Mouse (Mus musculus) liver, embryonic 16.5 days (tissue): ENCODE measurements around the gene Trio. TPM values are rescaled to one million over a fixed set of nuclear protein-coding genes. Genes with fewer than 3 reads are reported as not detected.

Experiments
- ATAC-seq: fragments of 200-750 bp; cut with Nextera tagmentation; 2 replicates; pipeline ENCODE4 v1.8.0; 2017; ENCODE audit warnings: low read depth, mild to moderate bottlenecking, moderate number of reproducible peaks, moderate library complexity
- H3K27ac ChIP-seq: fragments of 300-500 bp; sonication (generic); 2 replicates; pipeline ENCODE4 v1.5.1; 2014; ENCODE audit warnings: mild to moderate bottlenecking, low read length
- H3K27me3 ChIP-seq: fragments of 300-500 bp; sonication (generic); 2 replicates; pipeline ENCODE4 v1.6.1; 2014; ENCODE audit warnings: low read depth, low read length, mixed read lengths; ENCODE audit not compliant: control insufficient read depth, insufficient read depth
- H3K36me3 ChIP-seq: fragments of 300-500 bp; sonication (generic); 2 replicates; pipeline ENCODE4 v1.6.1; 2014; ENCODE audit warnings: mild to moderate bottlenecking; ENCODE audit not compliant: control insufficient read depth, insufficient read depth
- H3K4me1 ChIP-seq: fragments of 300-500 bp; sonication (generic); 2 replicates; pipeline ENCODE4 v1.6.1; 2014; ENCODE audit warnings: low read depth, low read length, mixed read lengths; ENCODE audit not compliant: control insufficient read depth
- H3K4me2 ChIP-seq: fragments of 300-500 bp; sonication (generic); 2 replicates; pipeline ENCODE4 v1.6.1; 2014; ENCODE audit warnings: low read depth, low read length, mixed read lengths
- H3K4me3 ChIP-seq: fragments of 300-500 bp; sonication (generic); 2 replicates; pipeline ENCODE4 v1.5.1; 2014; ENCODE audit warnings: low read depth, mild to moderate bottlenecking, low read length
- H3K9ac ChIP-seq: fragments of 300-500 bp; sonication (generic); 2 replicates; pipeline ENCODE4 v1.6.1; 2014; ENCODE audit warnings: low read depth, low read length
- H3K9me3 ChIP-seq: fragments of 300-500 bp; sonication (generic); replicated peaks from 2 replicates; pipeline ENCODE4 v1.6.1; 2016; ENCODE audit warnings: low read length; ENCODE audit not compliant: control insufficient read depth
- WGBS: fragments of 180-500 bp; shearing (Covaris S2); extraction: QIAGEN DNeasy Blood & Tissue Kit; methylation state at CpG from one replicate; pipeline ENCODE4 v1.1.7; 2014; ENCODE audit not compliant: insufficient replicate concordance; 5-methylcytosine and 5-hydroxymethylcytosine counted together
- polyA plus RNA-seq: library from polyadenylated mRNA; unstranded; fragments of >200 nt; fragmentation: Nextera tagmentation; extraction: Ambion mirVana; gene quantifications from 2 replicates; pipeline ENCODE4 v1.2.1, GENCODE M21; 2015

Gene Trio
- polyA plus RNA-seq, 1 experiment from 2014 or later: 3.2 TPM

- no peaks in the 10 kb centered on the region for H3K36me3 ChIP-seq
- H3K4me1 ChIP-seq: peaks cover 5% of the 10 kb centered on the region; the same call in 1 of the 2 replicates
- ATAC-seq: no peak
- H3K27me3 ChIP-seq: no peaks in the 10 kb centered on the region
- H3K27ac ChIP-seq: no peak overlapping the region
- no peak overlapping the region for H3K4me3 ChIP-seq
- 41% methylated on average over 3 of the region's 3 CpGs for WGBS
- H3K9ac ChIP-seq: no peak overlapping the region
- no peaks in the 10 kb centered on the region for H3K9me3 ChIP-seq
- no peak overlapping the region for H3K4me2 ChIP-seq
These were observed 104.9 kb downstream of the Trio start for GRCm38 (mm10) chr15:27920751-27921150.

DNA sequence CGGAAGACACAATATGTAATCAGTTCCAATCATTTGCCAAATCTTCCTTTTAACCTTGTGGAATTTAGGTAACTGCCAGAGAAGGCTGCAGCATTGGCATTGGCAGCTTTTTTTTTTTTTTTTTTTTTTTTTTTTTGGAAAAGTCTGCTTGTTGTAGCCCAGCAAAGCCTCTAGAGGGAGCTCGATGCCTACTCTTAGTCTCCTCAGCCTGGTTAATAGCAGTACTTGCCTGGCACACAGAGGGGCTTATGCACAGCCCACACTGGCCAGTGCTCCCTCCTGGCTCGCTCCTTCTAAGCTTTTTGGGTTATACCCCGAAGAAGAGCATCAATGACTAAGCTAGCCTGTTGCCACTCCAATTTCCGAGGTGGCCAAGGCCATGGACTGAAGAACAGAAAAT lies 106.1 kb downstream of the Trio start:
- H3K4me2 ChIP-seq: no peak overlapping the region
- ATAC-seq: no peak
- H3K27ac ChIP-seq: no peak overlapping the region
- H3K36me3 ChIP-seq: no peaks in the 10 kb centered on the region
- 9% methylated on average over 5 of the region's 5 CpGs for WGBS
- H3K4me3 ChIP-seq: no peak overlapping the region
- H3K9me3 ChIP-seq: no peaks in the 10 kb centered on the region
- no peaks in the 10 kb centered on the region for H3K27me3 ChIP-seq
- H3K9ac ChIP-seq: no peak overlapping the region
- H3K4me1 ChIP-seq: peaks cover 5% of the 10 kb centered on the region; the same call in 1 of the 2 replicates

DNA sequence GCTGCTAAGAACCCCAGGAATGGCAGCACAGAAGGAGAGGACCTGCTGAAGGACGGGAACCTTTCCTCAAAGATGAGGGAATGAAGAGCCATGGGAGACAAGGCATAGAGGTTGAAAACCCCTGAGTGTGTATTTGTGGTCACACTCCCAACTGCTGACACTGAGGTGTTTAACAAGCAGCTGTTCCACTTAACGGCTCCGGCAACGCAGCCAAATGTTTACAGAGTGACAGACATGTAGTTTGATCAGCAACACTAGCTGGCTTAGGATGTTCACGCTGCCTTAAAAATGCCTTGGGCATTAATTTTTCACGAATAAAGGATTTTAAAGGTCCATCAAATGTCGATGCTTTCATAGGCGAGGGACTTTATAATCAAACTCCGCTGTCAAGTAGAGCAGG lies 106.8 kb downstream of the Trio start:
- Histone ChIP-seq H3K9me3 (no peaks in the 10 kb centered on the region), H3K36me3 (no peaks in the 10 kb centered on the region), H3K27ac (no peak overlapping the region), H3K4me3 (no peak overlapping the region), H3K9ac (no peak overlapping the region), H3K4me2 (no peak overlapping the region), H3K4me1 (peaks cover 5% of the 10 kb centered on the region; the same call in 1 of the 2 replicates), H3K27me3 (no peaks in the 10 kb centered on the region)
- 76% methylated on average over 9 of the region's 9 CpGs for WGBS
- ATAC-seq: no peak

GRCm38 (mm10) chr15:27916204-27916603 lies 109.4 kb downstream of the Trio start:
- no peaks in the 10 kb centered on the region for H3K9me3 ChIP-seq
- H3K27ac ChIP-seq: no peak overlapping the region
- H3K4me3 ChIP-seq: no peak overlapping the region
- H3K4me1 ChIP-seq: no peaks in the 10 kb centered on the region; the same call in 1 of the 2 replicates
- H3K4me2 ChIP-seq: no peak overlapping the region
- H3K36me3 ChIP-seq: no peaks in the 10 kb centered on the region
- H3K27me3 ChIP-seq: no peaks in the 10 kb centered on the region
- 35% methylated on average over 4 of the region's 4 CpGs for WGBS
- ATAC-seq: no peak
- no peak overlapping the region for H3K9ac ChIP-seq

DNA sequence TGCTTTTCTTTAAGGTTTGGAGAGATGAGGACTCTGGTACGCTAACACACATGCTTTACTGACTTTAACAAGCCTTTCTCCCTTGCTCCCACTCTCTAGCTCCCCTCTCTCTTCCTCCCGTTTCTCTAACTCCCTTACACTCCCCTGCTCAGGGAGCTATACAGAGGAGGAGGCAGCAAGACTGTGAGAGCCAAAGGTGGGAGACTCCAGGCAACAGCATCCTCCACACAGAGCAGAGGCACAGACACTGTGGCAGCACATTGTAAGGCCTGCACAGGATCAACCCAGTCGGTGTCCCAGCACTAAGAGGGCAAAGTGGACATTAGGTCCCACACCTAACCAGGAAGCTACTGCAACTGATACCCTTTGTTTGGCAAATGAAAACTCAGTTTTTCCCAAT lies 112.6 kb downstream of the Trio start:
- H3K27ac ChIP-seq: no peak overlapping the region
- H3K9ac ChIP-seq: no peak overlapping the region
- ATAC-seq: no peak
- H3K9me3 ChIP-seq: no peaks in the 10 kb centered on the region
- H3K4me3 ChIP-seq: no peak overlapping the region
- no peaks in the 10 kb centered on the region for H3K36me3 ChIP-seq
- WGBS: 46% methylated on average over 3 of the region's 3 CpGs
- H3K27me3 ChIP-seq: no peaks in the 10 kb centered on the region
- H3K4me2 ChIP-seq: no peak overlapping the region
- no peaks in the 10 kb centered on the region; the same call in 1 of the 2 replicates for H3K4me1 ChIP-seq

DNA sequence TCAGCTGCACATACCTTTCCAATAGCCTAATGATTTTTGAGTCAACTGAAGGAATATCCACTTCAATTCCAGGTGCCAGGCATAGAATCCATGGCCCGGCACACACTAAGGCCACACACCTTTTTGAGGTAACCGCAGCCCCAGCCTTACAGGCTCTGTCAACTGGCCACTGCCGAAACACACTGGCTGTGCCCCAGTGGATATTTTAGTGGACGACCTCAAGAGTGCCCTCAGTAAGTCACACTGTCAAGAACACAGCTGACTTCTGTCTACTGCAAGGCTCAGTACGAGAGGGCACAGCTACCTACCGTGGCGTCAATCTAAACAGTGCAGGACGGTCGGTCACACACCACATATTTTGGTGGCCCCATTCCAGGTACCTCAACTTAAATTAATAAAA lies 114.5 kb downstream of the Trio start:
- no peak overlapping the region for H3K9ac ChIP-seq
- no peaks in the 10 kb centered on the region for H3K27me3 ChIP-seq
- ATAC-seq: no peak
- WGBS: 72% methylated on average over 9 of the region's 9 CpGs
- no peaks in the 10 kb centered on the region; the same call in 1 of the 2 replicates for H3K4me1 ChIP-seq
- no peak overlapping the region for H3K4me2 ChIP-seq
- no peak overlapping the region for H3K27ac ChIP-seq
- H3K4me3 ChIP-seq: no peak overlapping the region
- H3K9me3 ChIP-seq: no peaks in the 10 kb centered on the region
- no peaks in the 10 kb centered on the region for H3K36me3 ChIP-seq

- Histone ChIP-seq H3K9ac (no peak overlapping the region), H3K27me3 (no peaks in the 10 kb centered on the region), H3K9me3 (no peaks in the 10 kb centered on the region), H3K27ac (no peak overlapping the region; the same call in 1 of the 2 replicates), H3K4me3 (no peak overlapping the region), H3K4me2 (0 out of 2 replicates have a peak overlapping the region, but pooled peaks have one; percentile 20), H3K36me3 (no peaks in the 10 kb centered on the region), H3K4me1 (no peaks in the 10 kb centered on the region; the same call in 1 of the 2 replicates)
- peak; percentile 83 for ATAC-seq
- WGBS: 59% methylated on average over 7 of the region's 7 CpGs
These were observed 115.5 kb downstream of the Trio start for GRCm38 (mm10) chr15:27910179-27910578.

GRCm38 (mm10) chr15:27907649-27908048 lies 118.0 kb downstream of the Trio start:
- Histone ChIP-seq H3K27me3 (no peaks in the 10 kb centered on the region), H3K36me3 (no peaks in the 10 kb centered on the region), H3K4me1 (no peaks in the 10 kb centered on the region; the same call in 1 of the 2 replicates), H3K4me3 (no peak overlapping the region), H3K27ac (no peak overlapping the region), H3K4me2 (no peak overlapping the region), H3K9ac (no peak overlapping the region), H3K9me3 (no peaks in the 10 kb centered on the region)
- WGBS: 60% methylated on average over 5 of the region's 5 CpGs
- no peak for ATAC-seq

DNA sequence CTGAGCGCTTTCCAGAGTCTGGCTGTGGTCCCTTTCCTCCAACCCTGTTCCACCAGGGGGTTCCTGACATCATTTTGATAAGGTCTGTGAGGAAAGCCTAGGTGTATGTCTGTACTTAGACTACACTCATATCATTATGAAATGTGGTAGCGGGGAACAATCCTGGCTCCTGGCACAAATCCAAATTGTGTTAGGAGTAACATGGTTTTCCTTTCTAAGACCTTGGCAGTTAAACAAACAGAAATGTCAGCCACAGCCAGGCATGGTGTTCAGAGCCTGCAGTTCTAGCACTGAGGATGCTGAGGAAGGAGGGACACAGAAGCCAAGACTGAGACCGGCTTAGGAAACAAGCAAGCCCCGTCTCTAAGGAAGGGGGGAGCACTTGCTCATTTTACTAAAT lies 119.2 kb downstream of the Trio start:
- 64% methylated on average over 4 of the region's 4 CpGs for WGBS
- H3K4me1 ChIP-seq: no peaks in the 10 kb centered on the region; the same call in 1 of the 2 replicates

More for the DNA sequence above, 119.2 kb downstream of the Trio start:
- no peaks in the 10 kb centered on the region for H3K27me3 ChIP-seq
- H3K27ac ChIP-seq: no peak overlapping the region
- H3K4me3 ChIP-seq: no peak overlapping the region
- no peak overlapping the region for H3K9ac ChIP-seq
- ATAC-seq: no peak
- no peaks in the 10 kb centered on the region for H3K9me3 ChIP-seq
- no peaks in the 10 kb centered on the region for H3K36me3 ChIP-seq
- H3K4me2 ChIP-seq: no peak overlapping the region
